ENCODE assay signal across 9 mouse cellular contexts in genomic region chr9:35318537-35319172, GRCm38 (mm10). TPM values are rescaled to one million over a fixed set of nuclear protein-coding genes. Genes with fewer than 3 reads are reported as not detected.
DNase-seq lines count a peak whose midpoint lies in the region; ATAC-seq lines count a peak whose summit lies in the region.
"Had no signal": no experiment of that assay in that cellular context is flagged by ENCODE, and none has a peak within 500 bp of the region (broad histone marks: within the 10 kb centered on the region; RNA-seq: fewer than 3 reads in every experiment).

No protein-coding gene starts in this region.

- DNase-seq in adrenal gland, postnatal 10 days = peak; percentile 76
- DNase-seq in adrenal gland, adult 8-10 months = no peak
- peak; percentile 40 for DNase-seq in adrenal gland, postnatal 25 days
- no peak for DNase-seq in urinary bladder, postnatal 10 days (ENCODE audit: low spot score)
- DNase-seq in frontal cortex, postnatal 25 days (ENCODE audit: low spot score in 2 of 2) = no peak
- no peak for DNase-seq in heart, postnatal 4 days

- no peaks in the 10 kb centered on the region for H3K27me3 ChIP-seq in intestine, embryonic 15.5 days (replicated peaks)
- peaks cover 7% of the 10 kb centered on the region for H3K27me3 ChIP-seq in limb, embryonic 12.5 days
- H3K27me3 ChIP-seq: heart, embryonic 12.5 days had no signal

- no peaks in the 10 kb centered on the region for H3K9me3 ChIP-seq in intestine, embryonic 15.5 days
- no peaks in the 10 kb centered on the region for H3K9me3 ChIP-seq in limb, embryonic 12.5 days
- H3K9me3 ChIP-seq: heart, embryonic 12.5 days had no signal

- peaks cover 26% of the 10 kb centered on the region; the same call in 1 of the 2 replicates for H3K4me1 ChIP-seq in intestine, embryonic 15.5 days (replicated peaks)
- peaks cover 71% of the 10 kb centered on the region for H3K4me1 ChIP-seq in limb, embryonic 12.5 days (replicated peaks)

- peak; percentile 87 for ATAC-seq in intestine, embryonic 15.5 days
- ATAC-seq in limb, embryonic 12.5 days (ENCODE audit: insufficient number of reproducible peaks, insufficient read depth, low FRiP score, low TSS enrichment, low read depth) = 0 out of 2 replicates have a peak, but pooled peaks have one; percentile 34

- peak overlapping the region; percentile 48 for H3K27ac ChIP-seq in intestine, embryonic 15.5 days
- H3K27ac ChIP-seq in limb, embryonic 12.5 days = peak overlapping the region; percentile 77

- H3K36me3 ChIP-seq in intestine, embryonic 15.5 days = no peaks in the 10 kb centered on the region
- H3K36me3 ChIP-seq in limb, embryonic 12.5 days = no peaks in the 10 kb centered on the region
- H3K36me3 ChIP-seq: heart, embryonic 12.5 days had no signal

- no peak overlapping the region for H3K4me3 ChIP-seq in intestine, embryonic 15.5 days (replicated peaks)
- no peak overlapping the region for H3K4me3 ChIP-seq in limb, embryonic 12.5 days (replicated peaks)
- H3K4me3 ChIP-seq: heart, embryonic 12.5 days had no signal

- WGBS in intestine, embryonic 15.5 days = 22% methylated on average over 9 of the region's 9 CpGs
- WGBS in limb, embryonic 12.5 days = 10% methylated on average over 9 of the region's 9 CpGs

- H3K4me2 ChIP-seq in intestine, embryonic 15.5 days (replicated peaks) = peak overlapping the region; percentile 44
- H3K4me2 ChIP-seq in limb, embryonic 12.5 days = peak overlapping the region; percentile 27
- H3K4me2 ChIP-seq: heart, embryonic 12.5 days had no signal

- no peak overlapping the region for H3K9ac ChIP-seq in intestine, embryonic 15.5 days
- no peak overlapping the region for H3K9ac ChIP-seq in limb, embryonic 12.5 days (replicated peaks)
- H3K9ac ChIP-seq: heart, embryonic 12.5 days had no signal

RNA-seq across cellular contexts. Expression of gene Rpusd4, which starts 51.0 kb away (rescaled TPM):
- 10 to 100 TPM; 15.3 to 17.1 TPM for total RNA-seq in adrenal gland, postnatal 10 days (2021)
- total RNA-seq in adrenal gland, adult 8-10 months (2022) = 10 to 100 TPM; 20.4 to 26.9 (median 22.4) TPM
- 18.1 and 19.8 TPM in 2 replicates for total RNA-seq in adrenal gland, postnatal 25 days (2021)
- 31.0 and 33.8 TPM in 2 replicates for polyA plus RNA-seq in intestine, embryonic 15.5 days (2015; fragmentation: Nextera tagmentation; extraction: Ambion mirVana)
- polyA plus RNA-seq in limb, embryonic 12.5 days (2016; fragmentation: Nextera tagmentation; extraction: Ambion mirVana) = 34.2 and 34.3 TPM in 2 replicates
- 1 to 10 TPM; 9.6 to 9.9 TPM for total RNA-seq in heart, postnatal 4 days (2021)

RNA-seq across cellular contexts. Expression of gene Fam118b, which starts 51.0 kb away (rescaled TPM):
- total RNA-seq in adrenal gland, postnatal 10 days (2021) = 10 to 100 TPM; 11.3 TPM
- 10 to 100 TPM in 3 of 4 experiments, 1 to 10 TPM in 1; 9.5 to 18.4 (median 15.5) TPM for total RNA-seq in adrenal gland, adult 8-10 months (2022)
- total RNA-seq in adrenal gland, postnatal 25 days (2021) = 12.7 and 13.6 TPM in 2 replicates
- polyA plus RNA-seq in intestine, embryonic 15.5 days (2015; fragmentation: Nextera tagmentation; extraction: Ambion mirVana) = 52.7 and 52.8 TPM in 2 replicates
- polyA plus RNA-seq in limb, embryonic 12.5 days (2016; fragmentation: Nextera tagmentation; extraction: Ambion mirVana) = 52.7 and 55.6 TPM in 2 replicates
- total RNA-seq in heart, postnatal 4 days (2021) = 10 to 100 TPM; 16.6 to 18.0 TPM

Comparison
In these comparisons a context has a peak if more than half of its experiments do, and no peak if none do; other contexts are left out.
1. DNase-seq: peak in adrenal gland, postnatal 10 days (single experiment) and adrenal gland, postnatal 25 days (single experiment); none in adrenal gland, adult 8-10 months (single experiment), urinary bladder, postnatal 10 days (single experiment), frontal cortex, postnatal 25 days (0 of 2) and heart, postnatal 4 days (single experiment).